Mouse (Mus musculus): ENCODE data around the gene Rpl36-ps4. TPM values are rescaled to one million over a fixed set of nuclear protein-coding genes. Genes with fewer than 3 reads are reported as not detected.

The Rpl36-ps4 gene
- polyA plus RNA-seq (2012; rRNA removed; ENCODE audit: low replicate concordance): not detected in 2 replicates

DNA sequence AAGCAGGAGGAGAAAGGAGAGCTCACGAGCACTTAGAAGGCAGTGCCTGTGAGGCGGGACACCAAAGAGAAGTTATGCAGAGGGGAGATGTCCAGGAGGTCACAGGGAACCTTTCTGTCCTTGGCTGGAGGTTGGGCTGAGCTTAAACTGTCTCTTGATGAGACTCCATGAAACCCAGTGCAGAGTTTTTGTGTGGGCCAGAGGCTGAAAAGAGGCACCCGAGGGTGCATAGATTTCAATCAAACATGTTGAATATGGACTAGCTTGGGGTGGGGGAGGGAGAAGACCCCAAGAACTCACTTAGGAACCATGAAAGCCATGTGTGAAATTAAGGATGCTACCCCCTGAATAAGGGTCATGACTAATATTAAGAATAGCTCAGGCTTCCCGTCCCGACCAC lies at the start of gene Rpl36-ps4:
Gene Rpl36-ps4, plus strand, starts transcription at position 301 of the 400 bp plus-strand sequence.

Other genes with a start within 250 kb of the Rpl36-ps4 start
- 5.1 and 8.4 TPM in 2 replicates for gene Msh2, start 248.6 kb upstream of the Rpl36-ps4 start, polyA plus RNA-seq (2012; rRNA removed; ENCODE audit: low replicate concordance)
- gene Kcnk12, start 123.0 kb upstream of the Rpl36-ps4 start, polyA plus RNA-seq (2012; rRNA removed; ENCODE audit: low replicate concordance): 0.10 TPM in 1 of 2 replicates, not detected in the other
- gene Msh6, start 54.1 kb downstream of the Rpl36-ps4 start, polyA plus RNA-seq (2012; rRNA removed; ENCODE audit: low replicate concordance): 2.6 and 7.5 TPM in 2 replicates
- gene Fbxo11, start 144.3 kb downstream of the Rpl36-ps4 start, polyA plus RNA-seq (2012; rRNA removed; ENCODE audit: low replicate concordance): 21.0 and 31.0 TPM in 2 replicates